Mouse (Mus musculus): ENCODE results near the gene Htra1.

GRCm38 (mm10) chr7:130914693-130915363, 21.1 kb upstream of the Htra1 start:
- TF ChIP-seq CTCF (IDR thresholded peaks at IDR 0.05 in 2 of 3, conservative IDR thresholded peaks at IDR 0.05 in 1 of 3; ENCODE audit: control insufficient read depth in 1 of 3, insufficient read depth in 1 of 3, low read depth in 2 of 3, low read length in 3 of 3, poor library complexity in 1 of 3, severe bottlenecking in 1 of 3): peak; percentile 22 to 83 (median 45); a peak in 4 of 6 replicates
- TF ChIP-seq TBP (IDR thresholded peaks at IDR 0.05; ENCODE audit: low read depth, low read length): no peak
- TF ChIP-seq NRF1 (IDR thresholded peaks at IDR 0.05; ENCODE audit: insufficient read depth, low read depth, low read length, poor library complexity, severe bottlenecking): no peak
- no peak for TF ChIP-seq USF2 (IDR thresholded peaks at IDR 0.05; ENCODE audit: borderline replicate concordance in 1 of 2, insufficient read depth in 1 of 2, low read depth in 1 of 2, low read length in 2 of 2)
- TF ChIP-seq E2F4 (IDR thresholded peaks at IDR 0.05; ENCODE audit: borderline replicate concordance, low read depth, low read length): no peak
- peak; percentile 91 for TF ChIP-seq RAD21 (IDR thresholded peaks at IDR 0.05; ENCODE audit: low read depth, low read length)
- TF ChIP-seq RCOR1 (IDR thresholded peaks at IDR 0.05; ENCODE audit: low read depth, low read length): no peak
- TF ChIP-seq POLR2A (IDR thresholded peaks at IDR 0.05; ENCODE audit: control insufficient read depth in 1 of 2, insufficient read depth in 1 of 2, low read depth in 1 of 2, low read length in 2 of 2, poor library complexity in 1 of 2): no peak
- no peak for TF ChIP-seq POLR2AphosphoS5 (IDR thresholded peaks at IDR 0.05; ENCODE audit: borderline replicate concordance, low read depth, low read length)
- TF ChIP-seq MAFK (IDR thresholded peaks at IDR 0.05; ENCODE audit: borderline replicate concordance, low read depth, low read length): no peak
